Mouse (Mus musculus) left cerebral cortex, postnatal 36 days (tissue): ENCODE results near the gene Sobp. TPM values are rescaled to one million over a fixed set of nuclear protein-coding genes. Genes with fewer than 3 reads are reported as not detected.

ENCODE experiments used
- DNase-seq, 2 experiments: peaks; one replicate each; pipeline ENCODE4 v3.0.0; 2021 to 2022; ENCODE audit warnings: low spot score in 2 of 2, mixed read lengths in 1 of 2
- intact Hi-C: fragments of 180-260 bp; cut with DNase I; formaldehyde crosslinking; loops from one replicate; pipeline ENCODE4 v1.15.1; 2025
- total RNA-seq, 2 experiments: library from RNA; stranded (reverse); gene quantifications; 2 replicates each; pipeline ENCODE4 v1.2.3; 2021

Sobp gene
- total RNA-seq, 2 experiments from 2014 or later: 76.7 to 79.5 TPM

DNA sequence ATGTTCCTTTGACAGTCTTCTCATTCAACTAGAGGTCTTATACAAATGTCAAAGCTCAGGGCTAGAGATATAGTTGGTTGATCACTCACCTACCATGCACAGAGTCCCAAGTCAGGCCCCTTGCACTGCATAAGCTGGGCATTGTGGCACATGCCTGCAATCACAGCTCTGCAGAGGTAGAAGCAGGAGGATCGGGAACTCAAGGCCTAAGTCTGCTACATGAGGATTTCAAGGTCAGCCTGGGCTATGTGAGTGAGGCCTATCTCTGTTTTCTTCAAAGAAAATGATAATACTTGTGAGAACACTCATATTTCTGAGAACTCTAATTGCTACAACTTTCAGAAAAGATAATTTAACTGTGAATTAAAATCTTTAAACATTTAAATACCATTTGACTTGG, 8.2 kb downstream of the Sobp start:
- no peak for DNase-seq
- intact Hi-C loops: no loop called here

DNA sequence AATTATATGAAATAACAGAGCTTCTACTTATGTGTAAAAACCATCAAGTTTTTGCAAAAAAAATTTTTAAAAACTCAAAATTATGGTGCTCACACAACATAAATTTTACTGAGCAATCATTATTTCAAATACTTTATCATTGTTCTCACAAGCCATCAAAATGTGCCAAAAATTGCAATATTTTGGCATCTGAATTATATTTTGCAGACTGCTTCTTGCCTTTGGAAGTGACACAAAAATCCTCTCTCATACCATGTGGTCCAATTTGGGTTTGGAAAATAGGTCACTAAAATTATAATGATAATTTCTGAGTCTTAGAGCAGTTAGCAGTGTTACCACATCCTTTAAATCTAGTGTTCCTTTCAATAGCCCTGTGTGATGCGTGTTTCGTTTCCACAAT, 9.9 kb downstream of the Sobp start:
- intact Hi-C loops: no loop called here
- DNase-seq: no peak

DNA sequence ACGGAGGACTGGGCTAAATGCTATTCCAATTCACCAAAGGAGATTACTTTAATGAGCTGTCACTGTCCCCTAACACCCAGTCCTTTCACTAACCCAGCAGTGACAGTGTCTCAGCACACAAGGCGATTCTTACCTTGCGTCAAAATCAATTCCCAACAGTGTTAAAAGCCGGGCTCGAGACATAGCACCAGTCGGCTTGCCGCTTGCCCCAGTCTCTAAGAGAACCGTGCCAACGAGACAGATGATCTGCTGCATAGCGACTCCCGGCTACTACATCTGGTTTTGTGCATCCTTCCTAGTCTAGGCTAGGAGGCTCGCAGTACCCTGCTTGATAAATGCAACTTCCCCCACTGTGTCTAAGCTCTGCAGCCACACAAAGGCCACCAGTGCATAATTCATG, 12.0 kb downstream of the Sobp start:
- no peak for DNase-seq
- intact Hi-C loops: no loop called here

DNA sequence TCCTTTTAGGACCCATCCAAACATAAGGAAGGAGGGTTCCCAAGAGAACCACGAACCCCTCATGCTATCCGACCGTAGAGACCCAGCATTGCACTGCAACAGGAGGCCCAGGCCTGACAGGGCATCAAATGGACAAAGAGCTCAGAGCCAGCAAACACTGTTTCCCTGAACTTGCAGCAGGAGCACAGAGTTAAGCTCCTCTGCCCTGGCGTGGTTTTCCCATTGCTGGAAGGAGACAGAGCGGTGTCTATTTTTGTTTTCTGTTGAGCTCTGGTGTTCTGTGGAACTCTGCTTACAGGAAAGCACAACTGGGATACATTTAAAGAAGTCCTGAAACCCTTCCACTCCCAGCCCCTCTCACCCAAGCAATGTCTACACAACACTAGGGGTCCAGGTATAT, 15.0 kb downstream of the Sobp start:
- DNase-seq: no peak
- intact Hi-C loops: no loop called here

DNA sequence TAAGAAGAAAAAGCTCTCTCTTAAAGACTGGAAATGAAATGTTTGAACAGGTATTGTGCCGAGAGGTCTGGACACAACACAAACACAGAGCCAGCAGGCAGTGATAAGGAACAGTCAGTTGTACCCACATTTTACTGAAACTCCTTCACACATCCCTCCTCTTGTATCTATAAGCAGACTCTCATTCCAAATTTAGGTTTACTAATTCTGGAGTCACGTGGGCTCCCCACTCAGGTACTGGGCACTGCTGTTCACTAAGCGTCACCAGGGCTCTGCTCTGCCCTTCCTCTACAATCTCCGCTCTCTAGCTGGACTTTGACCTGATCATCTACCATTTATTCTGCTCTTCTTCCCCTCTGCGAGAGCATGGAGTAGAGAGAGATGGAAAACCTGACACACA, 15.4 kb downstream of the Sobp start:
- intact Hi-C loops: no loop called here
- peak in 1 of 2 experiments; percentile 17 for DNase-seq

DNA sequence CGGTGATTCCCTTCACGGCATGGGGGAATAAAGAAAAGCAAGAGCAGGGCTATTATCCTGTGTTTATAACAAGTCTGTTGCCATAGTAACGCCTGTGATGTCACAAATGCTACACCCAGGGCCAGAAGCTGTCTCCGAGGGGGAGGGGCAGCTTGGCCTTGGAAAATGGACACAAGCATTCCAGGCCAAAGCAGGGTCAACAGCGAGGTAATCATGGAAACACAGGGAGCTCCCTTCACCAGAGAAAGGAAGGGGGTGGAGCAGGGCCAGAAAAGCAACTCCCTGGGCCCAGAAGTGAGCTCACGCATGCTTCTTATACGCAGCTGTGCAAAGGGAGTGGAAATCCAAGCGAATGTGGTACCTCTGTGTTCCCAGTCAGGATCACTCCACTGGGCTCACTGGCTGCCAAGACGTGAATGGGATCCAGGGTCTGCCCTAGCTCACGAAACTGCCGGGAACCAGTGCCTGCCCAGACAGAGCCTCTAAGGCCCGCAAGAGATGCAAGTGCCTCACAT, 19.2 kb downstream of the Sobp start:
- peak in 1 of 2 experiments; percentile 38 for DNase-seq
- intact Hi-C loops: no loop called here

DNA sequence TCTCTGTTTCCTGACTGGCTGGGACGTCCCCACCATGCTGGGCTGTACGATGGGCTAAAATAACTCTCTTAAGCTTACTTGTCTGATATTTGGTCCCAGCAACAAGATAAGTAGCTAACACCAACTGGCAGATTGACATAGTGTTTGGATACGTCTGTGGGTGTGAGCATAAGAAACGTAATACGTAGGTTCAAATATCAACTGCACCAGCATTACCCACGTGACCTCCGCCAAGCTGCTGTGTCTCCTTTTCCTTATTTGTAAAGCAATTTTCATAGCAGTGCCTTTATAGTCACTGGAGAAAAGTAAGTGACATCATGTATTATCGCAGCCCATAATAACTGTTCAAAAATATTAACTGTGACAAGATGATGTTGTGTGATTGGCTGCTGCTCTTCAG, 21.7 kb downstream of the Sobp start:
- no peak for DNase-seq
- intact Hi-C loops: no loop called here

DNA sequence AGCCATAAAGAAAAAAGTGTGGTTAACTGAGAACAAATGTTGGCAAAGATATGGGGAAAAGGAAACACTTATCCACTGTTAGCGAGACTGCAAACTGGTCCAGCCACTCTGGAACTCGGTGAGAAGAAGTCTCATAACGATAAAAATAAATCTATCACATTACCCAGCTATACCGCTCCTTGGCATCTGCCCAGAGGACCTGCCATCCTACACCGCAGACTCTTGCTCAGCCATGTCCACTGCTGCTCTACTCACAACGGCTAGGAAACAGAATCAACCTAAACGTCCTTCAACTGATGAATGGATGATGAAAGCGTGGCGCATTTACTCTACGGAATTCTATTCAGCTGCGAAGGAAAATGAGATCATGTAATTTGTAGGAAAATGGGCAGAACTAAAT, 25.9 kb downstream of the Sobp start:
- intact Hi-C loops: no loop called here
- DNase-seq: no peak

DNA sequence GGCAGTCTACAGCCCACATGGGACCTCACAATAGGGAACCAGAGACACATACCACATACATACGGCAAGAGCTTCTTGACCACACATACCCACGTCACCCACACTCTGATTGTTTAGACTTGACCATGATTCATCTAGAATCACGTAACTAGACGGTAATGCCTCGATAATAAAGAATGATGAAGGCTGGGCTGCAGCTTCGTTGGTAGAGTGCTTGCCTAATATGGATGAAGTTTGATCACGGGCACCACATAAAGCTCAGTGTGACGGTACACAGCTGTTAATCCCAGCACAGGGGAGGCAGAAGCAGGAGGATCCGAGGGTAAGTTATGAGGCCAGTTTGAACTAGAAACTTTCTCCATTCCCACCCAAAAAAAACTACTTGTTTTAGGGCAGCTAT, 31.2 kb downstream of the Sobp start:
- intact Hi-C loops: no loop called here
- DNase-seq: no peak

DNA sequence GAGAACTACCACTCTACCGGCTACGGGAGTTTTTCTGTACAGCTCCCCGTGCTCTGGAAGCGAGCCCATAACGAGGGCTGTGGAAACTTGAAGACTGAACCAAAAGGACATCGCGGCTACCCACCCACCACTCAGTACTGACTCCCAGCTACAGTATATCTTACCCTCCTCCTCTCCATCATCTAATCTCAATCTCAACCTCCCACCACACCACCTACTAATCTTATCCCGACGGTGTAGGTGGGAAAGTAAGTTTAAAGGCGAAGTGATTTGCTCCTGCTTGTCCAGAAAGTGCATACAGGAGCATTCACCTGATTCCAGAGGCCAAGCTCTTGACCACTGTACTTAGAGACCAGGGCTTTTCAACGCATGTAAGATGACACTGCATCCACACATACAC, 40.3 kb downstream of the Sobp start:
- intact Hi-C loops: no loop called here

DNA sequence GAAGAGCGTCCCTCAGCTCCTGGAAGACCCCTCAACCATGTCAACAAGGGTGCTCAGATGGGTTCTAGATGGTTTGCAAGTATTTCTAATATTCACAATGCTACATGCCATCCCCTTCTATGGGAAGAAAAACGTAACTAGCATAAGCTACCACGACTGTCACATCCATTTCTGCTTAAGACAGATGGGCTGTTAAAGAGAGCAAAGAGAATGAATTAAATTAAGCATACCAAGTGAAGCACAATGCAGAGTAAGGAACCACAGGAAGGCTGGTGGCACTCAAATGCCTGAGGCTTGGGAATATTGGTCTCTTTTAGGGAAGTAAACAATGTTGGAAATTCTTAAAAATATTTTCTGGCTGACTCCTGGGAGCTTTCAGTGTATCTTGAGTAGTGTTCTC, 45.6 kb downstream of the Sobp start:
- no peak for DNase-seq
- intact Hi-C loops: no loop called here

More for the DNA sequence above, 40.3 kb downstream of the Sobp start:
- DNase-seq: no peak

DNA sequence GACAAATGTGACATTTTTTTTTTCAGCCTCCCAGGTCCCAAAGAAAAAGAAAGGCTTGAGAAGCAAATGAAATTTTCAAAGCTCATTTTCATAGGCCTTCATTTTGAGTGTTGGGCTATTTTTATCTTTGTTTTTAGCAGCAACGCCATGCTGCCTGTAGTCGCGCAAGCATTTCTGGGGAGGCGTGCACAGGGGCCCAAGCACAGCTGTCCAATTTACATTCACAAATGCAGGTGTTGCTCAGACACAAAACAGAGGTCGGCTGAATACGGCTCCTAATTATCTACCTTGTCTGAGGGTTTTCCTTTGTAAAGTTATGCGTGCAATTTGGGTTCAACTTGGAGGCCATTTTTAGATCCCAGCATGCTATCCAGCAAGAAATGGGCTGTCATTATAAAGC, 49.8 kb downstream of the Sobp start:
- intact Hi-C loops: loop anchor here (5.0 kb wide), 1 partner anchor 48 kb away; the partner anchor contains the start of genes 9030612E09Rik and Sobp
- DNase-seq: no peak

DNA sequence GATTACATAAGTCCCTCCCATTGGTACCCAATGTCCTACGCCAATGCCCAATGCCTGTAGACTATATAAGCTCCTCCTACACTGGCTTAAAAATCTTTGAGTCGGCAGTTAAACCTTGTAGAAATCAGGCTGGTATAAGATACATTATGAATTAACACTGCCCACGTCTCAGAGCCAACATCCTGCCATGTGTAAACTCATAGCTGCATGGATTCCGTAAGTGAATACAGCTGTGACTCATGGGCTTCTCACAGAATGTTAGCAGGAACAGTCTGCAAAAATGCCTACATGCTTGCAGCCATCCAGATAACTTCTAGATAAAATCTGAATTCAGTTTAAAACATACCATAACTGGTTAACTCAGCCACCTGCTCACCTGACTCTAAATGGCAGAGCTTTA, 50.2 kb downstream of the Sobp start:
- DNase-seq: peak; percentile 37 to 46
- intact Hi-C loops: loop anchor here (5.0 kb wide), 1 partner anchor 48 kb away; the partner anchor contains the start of genes 9030612E09Rik and Sobp

DNA sequence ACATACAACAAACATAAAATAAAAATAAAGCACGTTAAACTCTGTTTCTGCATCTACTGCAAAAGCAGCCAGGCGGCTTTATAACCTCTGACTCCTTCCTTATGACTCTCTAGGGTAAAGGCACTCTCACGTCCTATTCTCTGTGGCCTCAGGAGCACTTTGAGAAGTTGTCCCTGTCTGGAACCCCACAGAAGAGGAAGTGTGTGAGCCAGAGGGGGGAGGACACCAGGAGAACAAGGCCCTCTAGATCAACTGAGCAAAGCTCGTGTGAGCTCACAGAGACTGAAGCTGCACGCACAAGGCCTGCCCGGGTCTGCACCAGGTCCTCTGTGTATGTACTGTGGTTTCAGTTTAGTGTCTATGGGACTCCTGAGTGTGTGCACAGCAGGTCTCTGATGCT, 50.9 kb downstream of the Sobp start:
- intact Hi-C loops: loop anchor here (5.0 kb wide), 1 partner anchor 49 kb away; the partner anchor contains the start of genes 9030612E09Rik and Sobp
- no peak for DNase-seq

DNA sequence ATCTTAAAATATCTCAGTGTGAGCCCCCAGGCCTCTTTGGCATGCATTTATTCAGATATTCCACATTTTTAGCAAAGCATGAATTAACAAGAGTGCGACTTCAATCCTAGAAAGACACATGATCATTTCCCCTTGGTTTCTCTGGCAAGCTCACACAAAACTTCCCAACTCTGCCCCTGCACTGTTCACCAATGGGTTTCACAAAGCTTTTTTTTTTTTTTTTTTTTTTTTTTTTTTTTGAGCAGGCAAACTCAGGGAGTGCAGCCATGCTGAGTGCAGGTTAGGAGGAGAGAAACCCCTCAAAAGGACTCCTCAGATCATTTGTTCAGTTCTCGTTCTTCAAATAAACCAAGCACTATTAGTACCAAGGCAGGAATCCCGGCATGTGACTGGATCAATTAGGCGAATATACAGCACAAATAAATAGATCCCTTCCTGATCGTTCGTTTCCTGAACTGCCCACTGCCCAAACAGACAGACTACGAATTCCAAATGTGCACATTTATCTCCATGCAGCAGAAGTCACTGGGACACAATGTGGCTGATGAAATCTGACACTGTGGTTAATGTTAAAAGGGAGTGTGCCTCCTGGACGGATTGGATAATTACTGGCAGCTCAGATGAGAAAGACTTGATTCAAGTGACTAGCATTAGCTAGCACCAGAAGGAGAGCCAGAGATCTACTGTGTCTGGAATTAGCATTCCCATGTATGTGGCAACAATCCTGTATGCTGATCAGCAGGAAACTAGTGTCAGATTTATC, 53.5 kb downstream of the Sobp start:
- DNase-seq: no peak
- intact Hi-C loops: loop anchor here (5.0 kb wide), 1 partner anchor 51 kb away; the partner anchor contains the start of genes 9030612E09Rik and Sobp

DNA sequence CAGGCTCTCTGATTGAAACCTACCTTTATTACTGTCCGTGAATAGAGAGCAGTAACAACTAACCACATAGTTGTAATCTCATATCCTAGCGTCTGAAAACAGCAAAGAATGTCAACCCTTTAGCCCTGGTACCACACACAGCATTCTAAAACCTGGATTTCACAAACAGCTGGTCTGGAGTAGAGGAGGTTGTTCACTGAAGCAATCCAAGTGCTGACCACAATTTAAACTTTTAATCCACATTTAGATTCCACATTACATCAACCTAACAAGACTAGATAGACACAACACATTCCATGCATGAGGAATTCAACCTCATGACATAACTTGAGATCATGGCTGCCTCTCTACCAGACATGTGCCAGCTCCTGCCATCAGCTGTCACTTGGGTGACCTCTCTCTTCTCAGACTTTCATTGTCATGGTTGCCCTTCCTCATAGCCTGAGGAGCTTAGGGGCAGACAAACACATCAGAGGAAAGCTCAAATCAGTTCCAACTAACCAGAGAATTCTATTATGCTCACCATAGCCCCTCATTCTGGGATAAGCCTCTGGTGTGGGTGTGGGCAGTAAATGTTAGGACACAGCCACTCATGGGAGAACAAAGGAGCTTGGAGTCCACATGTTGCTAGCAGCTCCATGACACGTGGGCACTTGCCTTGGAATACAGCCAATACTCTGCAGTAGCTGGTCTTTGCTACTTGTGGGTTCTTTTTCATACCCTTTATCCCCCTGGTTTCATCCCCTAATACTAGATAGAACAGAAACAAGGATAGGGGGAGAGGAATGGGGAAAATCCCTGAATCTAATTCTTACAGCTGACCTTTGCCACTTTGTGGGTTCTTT, 58.0 kb downstream of the Sobp start:
- intact Hi-C loops: no loop called here
- DNase-seq: no peak

DNA sequence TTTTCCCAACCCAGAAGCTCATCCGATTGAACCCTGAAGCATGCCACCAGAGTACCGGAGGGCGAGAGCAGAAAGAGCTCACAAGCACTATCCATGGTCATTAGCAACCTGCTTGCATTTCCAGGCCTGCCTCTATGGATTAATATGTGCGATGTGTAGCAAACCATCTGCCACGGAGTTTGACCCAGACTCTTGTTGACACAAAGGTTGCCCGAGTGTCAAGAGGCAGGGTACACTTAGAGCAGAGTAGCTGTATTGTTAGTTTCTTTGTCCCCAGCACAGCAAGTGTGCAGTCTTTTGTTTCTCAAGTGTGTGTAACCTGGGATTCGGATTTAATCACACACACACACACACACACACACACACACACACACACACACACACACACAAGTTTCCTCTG, 62.0 kb downstream of the Sobp start:
- intact Hi-C loops: no loop called here
- DNase-seq: no peak

DNA sequence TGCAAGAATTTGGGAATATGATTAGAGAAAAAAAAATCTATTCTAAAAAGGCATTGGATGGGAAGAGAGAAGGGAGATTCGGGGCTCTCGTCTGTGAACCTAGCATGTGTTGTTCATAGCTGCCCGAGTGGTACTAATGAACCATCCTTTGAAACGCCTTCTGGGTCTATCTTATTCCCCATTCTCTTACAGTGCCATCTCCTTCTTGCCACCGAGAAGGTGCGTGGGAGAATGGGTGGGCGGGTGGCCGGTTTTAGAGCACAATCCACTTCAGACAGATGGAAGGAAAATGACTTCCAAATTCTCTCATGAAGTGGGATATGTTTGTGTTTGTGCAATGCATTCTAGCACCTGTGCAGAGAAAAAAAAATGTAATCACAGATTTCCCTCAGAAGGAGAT, 67.7 kb downstream of the Sobp start:
- DNase-seq: peak; percentile 75 to 77
- intact Hi-C loops: no loop called here

DNA sequence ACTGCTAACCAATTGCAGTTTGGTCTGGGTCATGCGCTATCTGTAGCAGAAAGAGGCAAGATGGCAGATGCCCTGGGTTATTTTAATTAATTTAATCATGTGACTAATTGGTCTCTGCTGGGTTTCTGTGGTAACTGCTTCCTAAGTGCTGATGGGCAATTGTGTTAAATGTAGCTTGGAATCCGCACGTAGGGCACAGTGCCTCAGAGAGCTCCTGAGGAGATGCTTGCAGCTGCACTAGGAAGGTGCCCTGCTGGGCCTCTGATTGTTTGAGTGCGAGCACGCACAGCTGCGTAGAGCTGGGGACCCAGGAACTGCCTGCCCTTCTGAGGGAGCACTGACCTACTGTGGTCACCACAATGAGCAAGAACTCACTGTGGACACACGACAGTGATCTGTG, 68.1 kb downstream of the Sobp start:
- intact Hi-C loops: no loop called here
- DNase-seq: no peak

DNA sequence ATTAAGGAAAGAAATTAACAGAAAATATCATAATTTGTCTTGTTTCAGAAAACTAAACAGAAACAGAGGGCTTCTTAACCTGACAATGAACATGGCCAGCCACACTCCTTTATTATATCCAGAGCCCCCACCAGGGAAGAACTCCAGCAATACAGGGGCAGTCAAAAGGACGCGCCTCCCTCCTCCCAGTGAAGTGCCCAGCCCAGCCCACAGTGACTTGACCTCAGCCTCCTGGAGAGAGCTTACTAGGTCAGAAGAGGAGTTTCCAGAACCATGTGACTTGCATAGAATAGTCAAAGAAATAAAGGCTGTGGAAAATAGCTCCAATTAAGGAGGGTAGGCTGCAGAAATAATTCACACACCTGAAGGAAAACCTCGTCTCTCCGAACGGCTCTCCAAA, 73.8 kb downstream of the Sobp start:
- no peak for DNase-seq
- intact Hi-C loops: no loop called here

DNA sequence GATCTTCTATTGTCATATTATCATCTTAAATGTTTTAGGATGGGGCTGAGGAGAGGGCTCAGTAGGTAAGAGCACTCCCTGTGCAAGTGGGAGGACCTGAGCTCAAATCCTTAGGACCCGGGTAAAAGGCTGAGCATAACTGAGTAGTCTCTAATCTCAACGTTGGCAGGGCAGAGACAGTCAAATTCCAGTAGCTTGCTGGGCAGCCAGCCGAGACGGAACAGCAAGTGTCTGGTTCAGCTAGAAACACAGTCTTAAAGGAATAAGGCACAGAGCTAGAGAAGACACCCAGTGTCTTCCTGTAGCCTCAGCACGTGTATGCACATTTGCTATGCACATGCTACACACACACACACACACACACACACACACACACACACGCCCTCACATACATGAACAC, 75.1 kb downstream of the Sobp start:
- intact Hi-C loops: no loop called here
- no peak for DNase-seq
